ENCODE assay signal across 23 mouse cellular contexts in genomic region chr17:15741836-15742235, GRCm38 (mm10). TPM values are rescaled to one million over a fixed set of nuclear protein-coding genes. Genes with fewer than 3 reads are reported as not detected.
DNase-seq lines count a peak whose midpoint lies in the region; ATAC-seq lines count a peak whose summit lies in the region.
"Had no signal": no experiment of that assay in that cellular context is flagged by ENCODE, and none has a peak within 500 bp of the region (broad histone marks: within the 10 kb centered on the region; RNA-seq: fewer than 3 reads in every experiment).

No protein-coding gene starts in this region.

- peak; percentile 70 for ATAC-seq in inflammation-experienced regulatory T-cells, adult 6 months
- ATAC-seq: forebrain, embryonic 15.5 days; hindbrain, embryonic 16.5 days; intestine, embryonic 16.5 days; midbrain, embryonic 16.5 days had no signal

- DNase-seq in adrenal gland, adult 2 months = peak; percentile 18
- DNase-seq in adrenal gland, postnatal 10 days = no peak
- DNase-seq in 416B (ENCODE audit: low read depth) = peak; percentile 74
- peak; percentile 21 for DNase-seq in NIH3T3 (ENCODE audit: low read depth)
- no peak for DNase-seq in thymus, postnatal 25 days
- no peak for DNase-seq in Muller cell, postnatal 12 days (ENCODE audit: inconsistent ontology term)
- DNase-seq in frontal cortex, postnatal 25 days (ENCODE audit: low spot score in 2 of 2) = no peak
- DNase-seq: cerebellum, adult 11-12 months; cerebellum, adult 9-11 months; heart, postnatal 10 days; kidney, adult 8-10 months; kidney, postnatal 10 days; layer of hippocampus, postnatal 36 days; lung, embryonic 14.5 days; lung, postnatal 14 days; right cerebral cortex, postnatal 4 days; thymus, adult 2 months; thymus, postnatal 4 days had no signal

RNA-seq across cellular contexts. Expression of gene Chd1, which starts 37.1 kb away (rescaled TPM):
- total RNA-seq in adrenal gland, adult 2 months (2021) = 10 to 100 TPM; 28.5 to 35.1 TPM
- polyA plus RNA-seq in adrenal gland, adult 2 months (2012; rRNA removed) = 12.5 and 16.2 TPM in 2 replicates
- total RNA-seq in adrenal gland, postnatal 10 days (2021) = 10 to 100 TPM; 36.6 to 47.1 TPM
- 10 to 100 TPM; 16.7 to 19.2 (median 18.8) TPM for polyA plus RNA-seq in inflammation-experienced regulatory T-cells, adult 6 months (2017; shearing (Covaris generic))

Comparison
In these comparisons a context has a peak if more than half of its experiments do, and no peak if none do; other contexts are left out.
1. DNase-seq: peak in adrenal gland, adult 2 months (single experiment), 416B (single experiment) and NIH3T3 (single experiment); none in adrenal gland, postnatal 10 days (single experiment), thymus, postnatal 25 days (single experiment), Muller cell, postnatal 12 days (single experiment) and frontal cortex, postnatal 25 days (0 of 2).